Mouse (Mus musculus) brown adipose tissue, adult 24 weeks (tissue): ENCODE measurements at regions not wholly inside any gene's neighbourhood (a gene's known extent, or its start where the extent isn't known, plus 50 kb on each side); places are given as distances from the start of the nearest gene placed in this dataset.

Source experiments
- H3K27ac ChIP-seq: fragments of 200-500 bp; replicated peaks from 2 replicates; pipeline ENCODE4 v1.5.1; 2012; ENCODE audit warnings: low read depth, mild to moderate bottlenecking, low read length
- H3K4me1 ChIP-seq: fragments of 200-500 bp; 2 replicates; pipeline ENCODE4 v1.6.1; 2012; ENCODE audit warnings: low read length, mixed read lengths; ENCODE audit not compliant: control insufficient read depth, insufficient read depth, insufficient read length
- H3K4me3 ChIP-seq: fragments of 200-500 bp; 2 replicates; pipeline ENCODE4 v1.5.1; 2012; ENCODE audit warnings: low read depth, mild to moderate bottlenecking, low read length, moderate library complexity; ENCODE audit not compliant: insufficient read depth

DNA sequence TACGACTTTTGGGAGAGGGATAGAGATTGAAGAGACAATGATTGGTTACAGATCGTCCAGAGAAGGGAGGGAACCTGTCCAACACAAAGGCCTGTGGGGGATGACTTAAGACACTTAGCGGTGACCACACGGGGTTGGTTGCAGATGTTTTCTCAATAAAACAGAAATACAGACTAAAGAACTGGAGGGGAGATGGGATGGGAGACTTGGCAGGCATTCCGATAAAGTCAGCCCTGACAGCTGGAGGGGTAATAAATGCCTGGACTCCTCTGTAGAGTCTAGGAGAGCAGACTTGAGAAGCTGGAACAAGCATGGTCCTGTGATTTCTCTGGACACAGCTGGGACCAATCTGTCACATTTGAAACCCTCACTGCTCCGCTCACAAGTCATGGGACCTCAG, 227.3 kb upstream of the Klf3 start:
- Histone ChIP-seq H3K4me3 (no peak overlapping the region), H3K27ac (no peak overlapping the region), H3K4me1 (peaks cover 24% of the 10 kb centered on the region)

DNA sequence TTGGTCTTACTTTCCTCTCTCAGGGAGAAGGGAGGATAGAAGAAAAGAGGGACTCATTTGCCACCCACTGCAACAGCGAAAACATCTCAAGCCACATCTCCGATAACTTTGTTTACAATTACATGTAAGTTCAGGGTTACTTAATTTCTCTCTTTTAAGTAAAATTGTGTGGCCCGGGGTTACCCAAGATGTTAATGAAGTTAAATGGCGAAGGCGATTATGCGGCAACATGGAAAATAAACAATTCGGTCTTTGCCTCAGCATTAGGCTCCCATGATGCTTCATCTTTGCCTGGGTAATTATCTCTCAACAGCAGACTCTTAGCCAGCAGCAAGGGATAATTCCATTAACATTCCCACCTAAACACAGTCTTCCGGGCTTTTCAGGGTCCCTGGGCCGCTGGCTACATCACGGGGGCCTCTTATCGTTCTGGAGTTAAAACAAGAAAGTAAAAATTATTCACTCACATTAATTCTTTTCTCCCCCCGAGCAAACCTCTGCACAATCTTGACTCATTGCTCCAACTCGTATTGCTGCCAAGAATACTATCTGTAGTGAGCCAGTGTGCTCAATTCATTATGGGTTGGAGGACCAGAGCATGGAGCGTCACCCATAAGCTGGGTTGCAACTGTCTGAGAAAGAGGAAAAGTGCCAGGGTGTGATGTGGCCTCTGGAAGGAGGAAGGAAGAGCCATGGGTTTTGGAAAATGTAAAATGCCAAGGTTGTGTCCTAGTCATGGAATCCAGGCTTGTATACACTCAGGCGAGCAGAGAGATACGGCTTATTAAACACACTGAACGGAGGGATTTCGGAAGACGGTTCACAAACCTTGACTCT, 226.5 kb upstream of the Klf3 start:
- H3K27ac ChIP-seq: no peak overlapping the region
- peaks cover 26% of the 10 kb centered on the region for H3K4me1 ChIP-seq
- no peak overlapping the region for H3K4me3 ChIP-seq

DNA sequence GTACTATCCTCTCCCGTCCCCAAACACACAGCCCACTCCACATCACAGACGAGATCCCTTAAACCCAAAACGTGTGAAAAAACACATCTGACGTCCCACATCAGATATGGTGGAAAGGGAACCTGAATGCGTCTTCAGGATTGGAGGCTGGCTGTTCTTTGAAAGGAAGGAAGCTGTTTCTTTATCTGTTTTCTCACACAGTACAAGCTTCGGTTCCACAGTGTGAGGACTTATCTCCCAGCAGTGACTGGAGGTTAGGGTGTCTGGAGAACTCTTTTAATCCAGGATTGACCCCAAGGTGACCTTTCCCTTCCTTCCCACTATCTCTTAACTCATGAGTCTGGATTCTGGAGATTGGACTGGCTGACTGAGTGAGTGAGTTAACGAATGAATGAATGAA, 225.8 kb upstream of the Klf3 start:
- peaks cover 26% of the 10 kb centered on the region for H3K4me1 ChIP-seq
- H3K4me3 ChIP-seq: no peak overlapping the region
- no peak overlapping the region for H3K27ac ChIP-seq

DNA sequence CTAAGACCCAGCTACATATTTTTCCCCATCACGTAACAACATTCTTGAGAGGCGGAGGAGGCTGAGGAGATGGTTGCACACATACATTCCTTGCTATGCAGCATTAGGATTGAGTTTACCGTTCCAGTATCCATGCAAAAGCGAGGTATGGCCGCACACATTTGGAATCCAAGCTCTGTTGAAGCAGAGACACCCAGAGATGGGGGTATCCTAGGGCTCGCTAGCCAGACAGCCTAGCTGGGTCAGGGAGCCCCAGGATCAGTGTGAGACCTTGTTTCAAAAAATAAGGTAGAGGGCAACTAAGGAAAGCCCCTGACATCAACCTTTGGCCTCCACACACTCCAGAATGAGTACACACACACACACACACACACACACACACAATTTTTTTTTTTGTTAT, 224.7 kb upstream of the Klf3 start:
- H3K27ac ChIP-seq: no peak overlapping the region; the same call in 1 of the 2 replicates
- no peak overlapping the region for H3K4me3 ChIP-seq
- peaks cover 26% of the 10 kb centered on the region for H3K4me1 ChIP-seq

DNA sequence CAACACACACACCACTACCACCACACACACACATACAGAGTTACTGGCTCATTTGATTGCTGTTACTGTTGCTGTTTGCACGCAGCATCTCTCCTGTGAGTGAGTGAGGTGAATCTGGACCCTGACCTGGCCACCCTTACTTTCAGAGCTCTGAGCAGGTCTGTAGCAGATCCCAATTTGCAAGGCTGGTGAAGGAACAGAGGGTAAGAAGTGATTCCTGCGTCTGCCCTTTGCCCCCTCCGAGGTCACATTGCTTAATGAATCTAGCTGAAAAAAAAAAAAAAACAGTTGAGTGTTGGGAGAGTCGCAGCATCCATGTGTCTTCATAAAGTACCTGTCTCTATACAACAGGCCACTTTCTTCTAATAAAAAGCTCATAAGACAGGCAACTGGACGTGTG, 224.1 kb upstream of the Klf3 start:
- no peak overlapping the region for H3K4me3 ChIP-seq
- peaks cover 26% of the 10 kb centered on the region for H3K4me1 ChIP-seq
- H3K27ac ChIP-seq: peak overlapping the region; percentile 92

DNA sequence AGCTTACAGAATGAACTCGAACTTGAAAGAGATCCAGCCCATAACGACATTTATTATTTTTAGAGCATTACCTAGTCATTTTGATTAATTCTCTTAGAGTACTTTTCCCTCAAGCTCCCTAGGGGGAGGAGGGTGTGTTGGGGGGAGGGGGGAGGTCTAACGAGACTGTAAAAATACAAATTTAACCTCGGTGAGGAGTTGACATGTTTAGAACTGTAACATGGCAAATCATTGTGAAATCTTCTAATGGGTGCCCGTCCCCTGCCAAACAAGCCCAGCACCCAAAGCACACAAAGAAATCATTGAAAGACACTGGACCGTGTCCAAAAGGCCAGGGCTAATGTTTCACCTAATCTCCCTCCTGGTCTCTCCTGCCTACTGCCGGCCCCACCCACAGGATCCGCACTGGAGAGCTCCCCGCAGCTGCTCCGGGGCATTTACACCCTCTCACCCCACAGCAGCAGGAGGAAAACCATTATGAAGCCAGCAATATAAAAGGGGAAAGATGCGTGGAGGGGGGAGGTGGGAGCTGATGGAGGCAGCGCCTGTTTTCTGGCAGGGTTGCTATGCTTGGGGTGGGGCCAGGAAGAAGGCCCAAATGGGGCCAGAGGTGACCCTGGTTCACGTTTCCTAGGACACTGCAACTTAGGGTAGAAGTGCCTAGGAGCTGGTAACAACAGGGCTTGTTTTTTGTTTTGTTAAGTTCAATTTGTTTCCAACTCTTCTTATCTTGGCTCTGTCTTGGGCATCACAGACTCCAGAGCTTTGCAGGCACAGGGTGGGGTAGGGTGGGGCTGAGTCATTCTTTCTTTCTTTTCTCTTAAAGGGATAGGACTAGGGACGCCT, 223.5 kb upstream of the Klf3 start:
- H3K4me1 ChIP-seq: peaks cover 26% of the 10 kb centered on the region
- H3K4me3 ChIP-seq: peak overlapping the region; percentile 31; the same call in 1 of the 2 replicates
- peak overlapping the region; percentile 97 for H3K27ac ChIP-seq

DNA sequence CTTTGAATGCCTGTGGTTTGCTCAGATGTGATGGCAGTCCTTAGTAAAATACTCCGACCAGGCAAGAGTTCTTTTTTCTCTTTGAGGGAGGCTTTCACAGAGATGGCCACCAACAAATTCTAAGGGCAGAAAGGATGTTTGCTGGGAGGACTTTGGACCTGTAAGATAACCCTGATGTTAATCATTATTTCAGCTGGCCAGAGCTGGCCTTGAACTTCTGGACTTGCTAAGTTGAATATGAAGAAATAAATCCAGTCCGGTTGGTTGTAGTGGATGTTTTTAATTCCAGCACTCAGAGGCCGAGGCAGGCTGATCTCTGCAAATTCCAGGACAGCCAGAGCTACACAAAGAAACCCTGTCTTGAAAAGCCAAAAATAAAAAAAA, 222.9 kb upstream of the Klf3 start:
- Histone ChIP-seq H3K4me3 (no peak overlapping the region), H3K27ac (peak overlapping the region; percentile 97), H3K4me1 (peaks cover 26% of the 10 kb centered on the region)

DNA sequence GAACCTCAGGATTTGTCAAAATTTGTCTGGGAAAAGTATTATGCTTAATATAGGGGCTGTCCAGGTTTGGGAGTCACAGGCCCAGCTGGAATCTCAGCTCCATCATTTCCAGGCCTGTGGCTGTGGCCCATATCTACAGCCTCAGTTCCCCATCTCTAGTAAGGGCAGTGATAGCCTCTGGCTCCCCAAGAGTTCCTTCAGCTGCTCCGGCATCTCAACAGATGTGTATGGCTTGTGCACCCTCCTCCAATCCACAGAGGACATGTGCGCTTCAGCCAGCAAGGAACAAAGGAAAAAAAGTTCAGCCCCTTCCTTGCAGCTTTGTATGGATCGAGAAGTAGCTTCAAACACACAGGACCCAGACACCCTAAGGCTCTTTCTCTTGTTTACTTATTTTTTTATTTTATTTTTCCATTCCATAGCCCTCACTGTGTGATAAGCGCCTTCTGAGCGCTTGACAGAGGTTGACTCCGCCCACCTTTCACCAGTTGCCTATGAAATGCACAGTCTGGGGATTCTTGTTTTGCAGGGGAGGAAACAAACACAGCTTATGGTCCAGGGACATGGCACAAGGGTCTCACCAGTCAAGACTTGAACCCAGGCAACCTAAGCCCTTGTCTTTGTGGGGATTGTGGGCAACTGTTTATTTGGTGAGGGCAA, 222.3 kb upstream of the Klf3 start:
- Histone ChIP-seq H3K27ac (no peak overlapping the region), H3K4me3 (no peak overlapping the region), H3K4me1 (peaks cover 26% of the 10 kb centered on the region)

DNA sequence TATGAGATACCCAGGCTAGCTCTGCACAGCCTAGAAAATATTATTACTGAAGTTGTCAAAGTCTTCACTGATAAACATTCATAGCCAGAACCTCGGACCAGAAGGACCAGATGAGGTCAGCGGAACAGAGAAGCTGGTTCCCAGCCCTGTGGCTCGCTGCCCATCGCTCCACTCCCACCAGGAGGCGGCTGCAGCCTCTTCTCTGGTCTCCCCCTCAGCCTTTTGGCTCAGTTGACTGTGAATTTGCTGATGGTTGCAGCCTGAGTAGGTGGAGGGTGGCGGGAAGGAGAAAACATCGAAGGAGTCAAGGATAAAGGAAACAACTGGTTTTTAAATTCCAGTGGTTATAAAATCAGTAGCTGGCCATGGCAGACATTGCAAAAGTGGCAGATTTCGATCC, 221.7 kb upstream of the Klf3 start:
- Histone ChIP-seq H3K27ac (no peak overlapping the region), H3K4me3 (no peak overlapping the region), H3K4me1 (peaks cover 26% of the 10 kb centered on the region)

DNA sequence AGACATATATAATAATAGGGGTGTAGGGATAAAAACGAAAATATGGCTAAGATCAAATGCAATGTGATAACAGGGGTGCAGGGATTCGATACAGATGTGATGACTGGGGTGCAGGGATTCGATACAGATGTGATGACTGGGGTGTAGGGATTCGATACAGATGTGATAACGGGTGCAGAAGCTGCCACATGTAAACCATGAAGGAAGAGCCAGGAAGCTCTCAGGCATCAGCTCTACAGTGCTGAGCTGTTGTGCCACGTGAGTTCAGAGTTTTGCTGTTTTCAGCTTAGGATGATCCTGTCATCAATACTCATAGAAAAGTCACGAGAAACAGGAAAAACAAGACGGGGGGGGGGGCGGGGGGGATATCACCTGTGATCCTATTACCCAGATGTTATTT, 221.2 kb upstream of the Klf3 start:
- Histone ChIP-seq H3K27ac (no peak overlapping the region), H3K4me1 (peaks cover 26% of the 10 kb centered on the region), H3K4me3 (no peak overlapping the region)

DNA sequence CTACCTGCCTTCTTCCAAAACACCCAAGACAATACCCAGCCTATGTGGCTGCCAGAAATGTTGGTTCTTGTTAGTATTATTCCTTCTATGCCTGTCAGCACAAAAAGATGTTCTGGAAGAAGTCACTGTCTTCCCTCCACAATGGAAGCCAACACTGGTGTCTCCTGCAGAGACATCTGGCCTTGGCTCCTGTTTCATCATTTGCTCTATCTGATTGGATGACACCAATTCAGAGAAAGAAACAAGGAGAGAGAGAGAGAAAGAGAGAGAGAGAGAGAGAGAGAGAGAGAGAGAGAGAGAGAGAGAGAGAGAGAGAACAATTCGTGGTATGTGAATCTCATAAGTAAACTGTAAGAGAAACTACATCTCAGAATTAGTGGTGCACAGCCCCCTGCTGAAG, 218.9 kb upstream of the Klf3 start:
- no peak overlapping the region for H3K4me3 ChIP-seq
- no peak overlapping the region for H3K27ac ChIP-seq
- H3K4me1 ChIP-seq: peaks cover 12% of the 10 kb centered on the region; the same call in 1 of the 2 replicates

DNA sequence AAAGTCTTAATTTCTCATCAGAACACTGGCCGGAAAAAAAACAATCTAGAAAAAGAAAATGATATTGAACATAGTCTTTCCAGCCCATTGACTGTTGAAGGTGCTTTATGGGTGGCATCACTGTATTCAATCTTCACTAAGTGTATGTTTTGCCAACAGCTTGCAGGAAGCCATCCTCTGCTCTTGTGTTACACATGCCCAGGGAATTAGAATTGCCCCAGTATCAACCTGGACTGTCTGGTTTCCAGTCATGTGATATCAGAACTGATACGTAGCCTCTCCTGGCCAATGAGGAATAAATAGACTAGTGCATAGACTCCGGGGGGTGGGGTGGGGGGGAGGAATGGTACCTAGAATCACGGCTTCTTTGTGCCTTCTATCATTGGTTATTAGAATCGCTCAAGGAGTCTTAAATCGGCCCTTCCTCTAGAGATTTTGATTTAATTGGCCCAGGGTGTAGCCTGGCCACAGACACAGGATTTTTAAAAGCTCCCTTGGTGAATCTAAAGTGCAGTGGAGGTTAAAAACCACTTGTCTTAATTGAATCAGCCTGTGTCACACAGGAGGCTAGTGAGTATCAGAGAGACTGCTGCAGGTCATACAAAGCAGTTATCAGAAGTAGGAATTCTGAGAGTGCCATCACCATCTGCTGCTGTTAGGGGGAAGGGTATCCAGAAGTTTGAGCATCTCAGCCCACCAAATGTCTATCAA, 218.0 kb upstream of the Klf3 start:
- peaks cover 8% of the 10 kb centered on the region; the same call in 1 of the 2 replicates for H3K4me1 ChIP-seq
- no peak overlapping the region for H3K4me3 ChIP-seq
- H3K27ac ChIP-seq: no peak overlapping the region

DNA sequence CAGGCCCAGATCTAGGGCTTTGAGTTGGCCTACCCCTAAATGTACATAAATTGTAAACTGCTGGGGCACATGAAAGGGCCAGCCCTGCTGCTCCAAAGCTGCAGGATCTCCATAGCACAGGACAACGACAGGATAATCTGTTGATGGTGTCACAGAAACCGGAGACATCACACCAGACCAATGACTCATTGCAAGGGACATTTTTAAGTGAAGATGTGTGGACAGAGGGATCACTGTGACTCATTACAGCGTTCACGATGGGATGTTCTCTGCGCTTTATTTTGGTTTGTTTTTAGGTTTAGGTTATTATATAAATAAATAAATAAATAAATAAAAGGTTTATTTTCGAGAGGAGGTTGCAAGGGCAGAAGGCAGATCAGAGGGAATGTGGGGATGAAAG, 216.9 kb upstream of the Klf3 start:
- no peaks in the 10 kb centered on the region for H3K4me1 ChIP-seq
- H3K27ac ChIP-seq: no peak overlapping the region
- H3K4me3 ChIP-seq: no peak overlapping the region

DNA sequence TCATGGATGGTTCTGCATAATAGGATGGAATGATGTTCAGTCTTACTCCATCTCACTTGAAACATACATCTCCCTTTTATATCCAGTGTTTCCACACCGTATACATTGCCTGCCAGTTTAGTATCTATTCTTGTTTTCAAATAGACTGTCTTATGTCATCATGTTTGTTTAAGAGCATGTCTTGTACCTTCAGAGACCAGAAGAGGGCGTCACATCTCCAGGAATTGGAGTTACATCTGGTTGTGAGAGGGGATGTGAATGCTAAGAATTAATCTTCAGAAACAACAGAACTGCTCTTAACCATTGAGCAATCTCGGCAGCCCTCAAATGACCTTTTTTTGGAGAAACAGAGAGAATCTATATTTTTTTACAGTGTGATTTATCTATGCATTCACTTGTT, 216.3 kb upstream of the Klf3 start:
- Histone ChIP-seq H3K27ac (no peak overlapping the region), H3K4me3 (no peak overlapping the region), H3K4me1 (no peaks in the 10 kb centered on the region)
